Mouse (Mus musculus): ENCODE data around the gene Fam171a1. TPM values are rescaled to one million over a fixed set of nuclear protein-coding genes. Genes with fewer than 3 reads are reported as not detected.
"Not testable (repeated sequence)": the region's sequence is repeated elsewhere in the genome, so short reads cannot be mapped to it uniquely, and the experiment has no call there.

The Fam171a1 gene
- 9.7 and 10.4 TPM in 2 replicates for polyA plus RNA-seq (2015; fragmentation: Nextera tagmentation; extraction: Ambion mirVana)

DNA sequence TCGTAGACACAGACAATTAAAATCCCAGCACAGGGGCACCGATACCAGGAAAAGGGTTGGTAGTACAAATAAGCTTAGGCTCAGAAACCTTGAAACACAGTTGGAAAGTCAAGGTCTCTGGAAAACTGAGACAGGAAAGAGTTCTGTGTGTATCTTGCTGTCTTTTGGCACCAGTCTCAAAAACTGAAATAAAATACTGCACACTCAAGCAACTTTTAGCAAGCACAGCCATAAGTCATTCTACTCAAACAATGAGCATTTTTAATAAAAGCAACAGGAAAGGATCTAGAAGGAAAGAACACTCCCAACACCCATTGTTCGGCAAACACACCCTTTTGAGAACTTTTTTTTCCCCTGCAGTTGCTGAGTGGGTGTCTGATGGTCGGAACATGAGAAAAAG lies at the start of gene Fam171a1:
Fam171a1 (plus strand) TSS at position 359 of the 400 bp plus-strand sequence.
- Histone ChIP-seq H3K27ac (replicated peaks) (0 out of 2 replicates have a peak within 1 kb of the TSS, but pooled peaks have one; percentile 4), H3K27me3 (ENCODE audit: control insufficient read depth, insufficient read depth, low read length) (no peaks in the 10 kb centered on the region), H3K9ac (ENCODE audit: low read length) (no peak within 1 kb of the TSS), H3K4me2 (replicated peaks; ENCODE audit: low read depth) (no peak within 1 kb of the TSS), H3K36me3 (ENCODE audit: control insufficient read depth, insufficient read depth, low read length) (no peaks in the 10 kb centered on the region), H3K9me3 (ENCODE audit: control insufficient read depth, low read length) (no peaks in the 10 kb centered on the region), H3K4me3 (ENCODE audit: low read depth, low read length) (no peak within 1 kb of the TSS), H3K4me1 (replicated peaks; ENCODE audit: control insufficient read depth, insufficient read depth) (no peaks in the 10 kb centered on the region)
- no peak for TF ChIP-seq EP300 (optimal IDR thresholded peaks at IDR 0.05)
- no peak for TF ChIP-seq CTCF (IDR thresholded peaks at IDR 0.05; ENCODE audit: low read depth)
- no peak for ATAC-seq (ENCODE audit: low FRiP score, low TSS enrichment)
- DNase-seq (ENCODE audit: low spot score): no peak
- WGBS: 29% methylated on average over 4 of the region's 4 CpGs

DNA sequence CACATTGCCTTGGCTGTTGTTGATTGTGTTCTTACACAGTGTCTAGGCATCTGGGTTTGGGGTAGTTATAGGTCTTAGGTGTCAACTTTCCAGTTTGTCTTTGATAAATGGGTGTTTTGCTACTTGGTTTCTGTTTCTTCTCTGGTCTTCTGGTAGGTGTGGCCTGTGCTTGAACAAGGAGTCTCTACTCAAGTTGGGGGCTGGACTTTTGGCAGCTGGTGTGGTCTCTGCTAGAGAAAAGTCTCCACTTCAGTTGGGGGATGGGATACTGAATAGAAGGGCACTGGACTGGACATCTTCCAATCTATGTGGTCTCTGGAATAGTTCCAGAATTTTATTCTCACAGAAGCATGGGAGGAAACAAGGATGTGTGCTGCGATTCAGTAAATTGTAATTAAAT lies 44.9 kb upstream of the Fam171a1 start:
- H3K27ac ChIP-seq (replicated peaks): no peak overlapping the region

DNA sequence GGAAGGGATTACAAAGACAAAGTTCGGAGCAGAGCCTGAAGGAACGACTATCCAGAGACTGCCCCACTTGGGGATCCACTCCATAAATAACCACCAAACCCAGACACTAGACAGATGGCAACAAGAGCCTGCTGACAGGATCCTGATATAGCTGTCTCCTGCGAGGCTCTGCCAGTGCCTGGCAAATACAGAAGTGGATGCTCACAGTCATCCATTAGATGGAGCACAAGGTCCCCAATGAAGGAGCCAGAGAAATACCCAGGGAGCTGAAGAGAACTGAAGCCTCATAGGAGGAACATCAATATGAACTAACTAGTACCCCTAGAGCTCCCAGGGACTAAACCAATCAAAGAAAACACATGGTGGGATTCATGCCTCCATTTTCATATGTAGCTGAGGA lies 25.7 kb upstream of the Fam171a1 start:
- not testable (repeated sequence) for ATAC-seq (ENCODE audit: low FRiP score, low TSS enrichment); H3K4me1 ChIP-seq (replicated peaks; ENCODE audit: control insufficient read depth, insufficient read depth); H3K36me3 ChIP-seq (ENCODE audit: control insufficient read depth, insufficient read depth, low read length); H3K27me3 ChIP-seq (ENCODE audit: control insufficient read depth, insufficient read depth, low read length); H3K27ac ChIP-seq (replicated peaks); DNase-seq (ENCODE audit: low spot score); H3K4me2 ChIP-seq (replicated peaks; ENCODE audit: low read depth); H3K4me3 ChIP-seq (ENCODE audit: low read depth, low read length); H3K9me3 ChIP-seq (ENCODE audit: control insufficient read depth, low read length); H3K9ac ChIP-seq (ENCODE audit: low read length)
- WGBS: 69% methylated on average over 3 of the region's 3 CpGs

More for the DNA sequence above, 44.9 kb upstream of the Fam171a1 start:
- H3K36me3 ChIP-seq (ENCODE audit: control insufficient read depth, insufficient read depth, low read length): no peaks in the 10 kb centered on the region
- ATAC-seq (ENCODE audit: low FRiP score, low TSS enrichment): no peak
- no peaks in the 10 kb centered on the region for H3K9me3 ChIP-seq (ENCODE audit: control insufficient read depth, low read length)
- no peak overlapping the region for H3K4me2 ChIP-seq (replicated peaks; ENCODE audit: low read depth)
- H3K27me3 ChIP-seq (ENCODE audit: control insufficient read depth, insufficient read depth, low read length): no peaks in the 10 kb centered on the region
- H3K4me3 ChIP-seq (ENCODE audit: low read depth, low read length): no peak overlapping the region
- no peaks in the 10 kb centered on the region for H3K4me1 ChIP-seq (replicated peaks; ENCODE audit: control insufficient read depth, insufficient read depth)
- DNase-seq (ENCODE audit: low spot score): no peak
- H3K9ac ChIP-seq (ENCODE audit: low read length): no peak overlapping the region
- TF ChIP-seq EP300 (optimal IDR thresholded peaks at IDR 0.05) (no peak), CTCF (IDR thresholded peaks at IDR 0.05; ENCODE audit: low read depth) (no peak)
- WGBS: 88% methylated on average over 1 of the region's 1 CpGs

DNA sequence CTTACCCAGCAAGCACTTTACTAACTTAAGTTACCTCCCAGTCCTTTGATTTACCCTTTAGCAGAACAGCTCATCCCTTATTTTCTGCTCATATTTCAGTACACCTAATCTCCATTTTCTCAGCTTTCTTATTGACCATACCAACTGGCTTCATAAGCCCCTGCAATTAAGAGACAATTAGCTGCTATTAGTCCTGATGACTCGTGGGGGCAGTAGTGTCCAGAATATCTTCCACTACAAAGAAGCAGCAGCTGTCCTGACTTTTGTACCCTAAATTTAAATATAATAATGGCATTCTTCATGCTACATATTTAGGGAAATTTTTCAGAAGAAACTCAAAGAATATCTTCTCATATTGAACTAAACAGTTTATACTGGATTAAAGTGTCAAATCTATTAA lies 24.8 kb upstream of the Fam171a1 start:
- TF ChIP-seq CTCF (IDR thresholded peaks at IDR 0.05; ENCODE audit: low read depth): peak; percentile 62
- TF ChIP-seq EP300 (optimal IDR thresholded peaks at IDR 0.05): no peak
- no peak overlapping the region for H3K9ac ChIP-seq (ENCODE audit: low read length)
- no peak overlapping the region for H3K4me2 ChIP-seq (replicated peaks; ENCODE audit: low read depth)
- WGBS: 20% methylated on average over 1 of the region's 1 CpGs
- no peak for ATAC-seq (ENCODE audit: low FRiP score, low TSS enrichment)
- no peaks in the 10 kb centered on the region for H3K36me3 ChIP-seq (ENCODE audit: control insufficient read depth, insufficient read depth, low read length)
- H3K4me1 ChIP-seq (replicated peaks; ENCODE audit: control insufficient read depth, insufficient read depth): no peaks in the 10 kb centered on the region
- DNase-seq (ENCODE audit: low spot score): no peak
- H3K9me3 ChIP-seq (ENCODE audit: control insufficient read depth, low read length): no peaks in the 10 kb centered on the region
- H3K27me3 ChIP-seq (ENCODE audit: control insufficient read depth, insufficient read depth, low read length): no peaks in the 10 kb centered on the region
- no peak overlapping the region for H3K27ac ChIP-seq (replicated peaks)
- no peak overlapping the region for H3K4me3 ChIP-seq (ENCODE audit: low read depth, low read length)

DNA sequence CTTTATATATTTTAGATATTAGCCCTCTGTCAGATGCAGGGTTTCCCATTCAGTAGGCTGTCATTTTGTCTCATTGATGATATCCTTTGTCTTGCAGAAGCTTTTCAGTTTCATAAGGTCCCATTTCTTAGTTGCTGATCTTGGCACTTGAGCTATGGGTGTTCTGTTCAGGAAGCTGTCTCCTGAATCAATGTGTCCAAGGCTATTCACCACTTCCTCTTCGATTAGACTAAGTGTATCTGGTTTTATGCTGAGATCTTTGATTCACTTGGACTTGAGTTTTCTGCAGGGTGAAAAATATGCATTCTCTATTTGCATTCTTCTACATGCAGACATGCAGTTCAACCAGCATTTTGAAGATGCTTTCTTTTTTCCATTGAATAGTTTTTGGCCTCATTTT lies 17.9 kb upstream of the Fam171a1 start:
- TF ChIP-seq CTCF (IDR thresholded peaks at IDR 0.05; ENCODE audit: low read depth) (no peak), EP300 (optimal IDR thresholded peaks at IDR 0.05) (no peak)
- Histone ChIP-seq H3K4me1 (replicated peaks; ENCODE audit: control insufficient read depth, insufficient read depth) (no peaks in the 10 kb centered on the region), H3K27ac (replicated peaks) (no peak overlapping the region)

DNA sequence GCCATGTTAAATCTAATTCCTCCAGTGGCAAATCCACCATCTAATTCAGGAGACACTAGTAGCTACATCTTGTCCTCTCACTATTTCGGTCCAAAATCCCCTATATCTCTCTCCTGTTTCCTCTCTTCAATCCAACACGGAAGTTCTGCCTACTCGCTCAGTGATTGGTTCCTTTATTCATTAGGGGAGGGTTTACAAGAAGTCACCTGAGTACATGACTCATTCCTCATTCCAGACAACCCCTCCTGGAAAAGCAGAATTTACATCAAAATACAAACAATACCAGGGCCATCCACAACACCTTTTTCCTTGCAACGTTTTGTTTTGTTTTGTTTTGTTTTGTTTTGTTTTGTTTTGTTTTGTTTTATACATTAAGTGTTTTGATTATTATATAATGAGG lies 14.1 kb upstream of the Fam171a1 start:
- H3K36me3 ChIP-seq (ENCODE audit: control insufficient read depth, insufficient read depth, low read length): no peaks in the 10 kb centered on the region
- H3K27ac ChIP-seq (replicated peaks): no peak overlapping the region
- no peaks in the 10 kb centered on the region for H3K4me1 ChIP-seq (replicated peaks; ENCODE audit: control insufficient read depth, insufficient read depth)
- no peak overlapping the region for H3K4me3 ChIP-seq (ENCODE audit: low read depth, low read length)
- no peaks in the 10 kb centered on the region for H3K9me3 ChIP-seq (ENCODE audit: control insufficient read depth, low read length)
- no peak overlapping the region for H3K9ac ChIP-seq (ENCODE audit: low read length)
- no peak overlapping the region for H3K4me2 ChIP-seq (replicated peaks; ENCODE audit: low read depth)
- ATAC-seq (ENCODE audit: low FRiP score, low TSS enrichment): no peak
- TF ChIP-seq CTCF (IDR thresholded peaks at IDR 0.05; ENCODE audit: low read depth): no peak
- no peak for TF ChIP-seq EP300 (optimal IDR thresholded peaks at IDR 0.05)
- H3K27me3 ChIP-seq (ENCODE audit: control insufficient read depth, insufficient read depth, low read length): no peaks in the 10 kb centered on the region
- 72% methylated on average over 4 of the region's 4 CpGs for WGBS
- no peak for DNase-seq (ENCODE audit: low spot score)

More for the DNA sequence above, 17.9 kb upstream of the Fam171a1 start:
- no peak overlapping the region for H3K4me2 ChIP-seq (replicated peaks; ENCODE audit: low read depth)
- H3K36me3 ChIP-seq (ENCODE audit: control insufficient read depth, insufficient read depth, low read length): no peaks in the 10 kb centered on the region
- H3K27me3 ChIP-seq (ENCODE audit: control insufficient read depth, insufficient read depth, low read length): no peaks in the 10 kb centered on the region
- 55% methylated on average over 1 of the region's 1 CpGs for WGBS
- H3K9ac ChIP-seq (ENCODE audit: low read length): no peak overlapping the region
- DNase-seq (ENCODE audit: low spot score) (no peak), ATAC-seq (ENCODE audit: low FRiP score, low TSS enrichment) (no peak)
- H3K4me3 ChIP-seq (ENCODE audit: low read depth, low read length): no peak overlapping the region
- no peaks in the 10 kb centered on the region for H3K9me3 ChIP-seq (ENCODE audit: control insufficient read depth, low read length)
